Mouse (Mus musculus): ENCODE data around the gene Sgf29. TPM values are rescaled to one million over a fixed set of nuclear protein-coding genes. Genes with fewer than 3 reads are reported as not detected.

Gene Sgf29
- 10 to 100 TPM; 39.6 to 50.1 TPM for total RNA-seq (2021)
- long read RNA-seq, experiment 1, transcript Sgf29-201 (10 exons, 1,312 nt), result major isoform, 12 of 15 reads
- long read RNA-seq, experiment 1, partial matches to known transcripts, result 2 of 15 reads
- long read RNA-seq, experiment 1, other reads (novel, unspliced or antisense), result 1 of 15 reads
- long read RNA-seq, experiment 2, transcript Sgf29-201 (10 exons, 1,312 nt), result major isoform, 20 of 24 reads
- long read RNA-seq, experiment 2, partial matches to known transcripts, result 2 of 24 reads
- long read RNA-seq, experiment 2, other reads (novel, unspliced or antisense), result 2 of 24 reads

DNA sequence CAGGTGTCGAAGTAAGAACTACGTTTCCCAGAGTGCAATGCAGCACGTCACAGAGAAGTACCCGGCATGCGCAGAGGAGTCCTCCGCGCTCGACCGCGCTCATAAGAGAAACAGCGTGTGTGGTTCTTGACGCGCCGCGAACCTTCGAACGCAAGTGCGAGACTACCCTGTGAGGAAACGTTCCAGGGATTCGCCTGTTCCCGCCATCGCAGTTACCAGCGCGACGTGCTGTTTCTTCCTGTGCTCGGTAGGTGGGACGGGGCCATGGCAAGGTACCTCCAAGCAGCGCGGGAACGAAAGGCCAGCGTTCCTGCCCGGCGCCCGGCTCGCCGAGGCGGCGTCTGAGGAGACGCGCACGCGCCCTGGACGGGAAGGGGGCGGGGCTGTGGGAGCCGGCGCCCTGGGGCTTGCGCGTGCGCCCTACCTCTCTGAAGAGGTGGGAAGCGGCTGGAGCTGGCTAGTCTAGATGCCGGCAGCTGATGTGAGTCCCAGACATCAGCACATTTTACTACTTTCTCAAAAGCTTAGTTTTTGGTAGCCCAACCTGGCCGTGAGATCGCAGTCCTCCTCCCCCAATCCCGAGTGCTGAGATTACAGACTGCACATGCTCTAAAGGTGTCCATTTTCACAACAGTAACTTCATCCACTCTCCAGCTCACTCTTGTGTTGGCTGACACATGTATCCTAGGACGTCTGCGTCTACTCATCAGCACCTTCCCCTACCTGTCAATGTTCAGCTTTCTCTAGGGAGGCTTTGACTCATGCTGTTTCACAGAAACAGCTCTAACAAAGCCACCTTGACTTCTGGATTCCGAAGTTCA lies at the start of gene Sgf29:
Sgf29 (plus strand) TSS at position 79 of the 821 bp plus-strand sequence.
- DNase-seq (ENCODE audit: low spot score in 2 of 2), result peak; percentile 96

DNA sequence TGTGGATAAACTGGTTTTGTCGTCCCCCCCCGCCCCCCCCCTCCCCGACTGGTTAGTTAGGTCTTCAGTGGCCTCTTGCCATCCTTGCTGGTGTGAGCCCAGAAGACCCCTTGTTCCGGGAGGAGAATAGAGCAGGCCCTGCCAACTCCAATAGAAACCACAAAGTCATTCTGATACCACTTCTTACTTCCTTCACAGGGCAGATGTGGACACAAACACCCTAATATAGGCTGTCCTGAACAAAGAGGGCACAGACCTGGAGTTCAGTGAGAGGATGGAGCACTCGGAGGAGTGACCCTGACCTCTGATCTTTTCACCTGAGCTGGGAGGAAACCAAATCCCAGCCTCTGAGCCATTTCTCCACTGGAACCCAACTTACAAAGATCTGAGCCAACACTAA lies 47.2 kb upstream of the Sgf29 start:
- DNase-seq (ENCODE audit: low spot score in 2 of 2), result no peak

DNA sequence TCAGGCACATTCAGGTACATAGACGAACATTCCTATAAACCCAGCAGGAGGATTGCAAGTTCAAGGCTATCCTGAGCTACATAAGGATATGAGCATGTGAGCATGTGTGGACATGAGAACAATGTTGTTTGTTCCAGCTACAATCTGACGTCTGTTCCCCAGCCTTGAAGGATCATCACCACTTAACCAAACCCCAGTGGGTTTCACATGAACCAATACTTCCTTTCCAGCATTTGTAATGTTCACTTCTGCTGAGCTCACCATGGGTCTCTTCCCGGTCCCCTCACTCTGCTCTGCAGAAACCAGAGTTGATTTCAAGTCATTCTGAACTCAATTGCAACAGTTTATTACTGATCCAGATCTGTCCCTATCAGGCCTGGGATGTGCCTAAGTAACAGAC lies 46.5 kb upstream of the Sgf29 start:
- DNase-seq (ENCODE audit: low spot score in 2 of 2), result no peak

DNA sequence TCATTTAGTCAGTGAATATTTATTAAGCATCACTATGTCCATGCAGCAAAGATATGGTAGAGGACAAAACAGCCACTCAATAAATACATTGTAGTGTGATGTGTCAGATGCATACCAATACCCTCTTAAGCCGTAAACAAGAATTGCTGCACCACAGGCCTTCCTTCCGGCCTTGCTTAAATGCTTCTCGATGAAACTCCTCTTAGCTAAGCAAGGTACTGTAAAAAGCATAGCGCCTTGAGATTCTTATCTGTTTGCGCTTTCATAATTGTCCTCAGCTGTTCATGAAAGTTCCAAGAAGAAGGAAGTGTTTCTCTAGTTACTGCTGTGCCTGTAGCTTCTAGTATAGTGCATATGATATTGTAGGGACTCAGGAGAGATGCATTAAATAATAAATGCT lies 42.5 kb upstream of the Sgf29 start:
- no peak for DNase-seq (ENCODE audit: low spot score in 2 of 2)

DNA sequence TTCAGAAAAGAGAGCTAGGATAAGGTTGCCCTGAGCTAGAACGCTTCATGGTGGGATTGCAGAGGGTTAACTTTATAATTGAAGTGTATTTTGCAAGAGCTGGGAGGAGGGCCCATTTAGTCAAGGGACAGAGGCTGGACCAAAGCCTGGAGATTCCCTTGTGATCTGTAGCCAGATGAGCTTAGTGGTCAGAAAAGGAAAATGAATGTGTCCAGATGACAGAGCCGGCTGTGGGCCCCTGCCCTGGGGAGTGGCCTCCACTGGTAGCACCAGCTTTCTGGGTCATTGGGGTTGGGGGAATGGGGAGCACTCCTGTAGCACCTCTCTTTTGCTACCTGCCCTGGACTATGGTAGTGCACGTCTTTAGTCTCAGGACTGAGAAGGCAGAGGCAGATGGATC lies 42.0 kb upstream of the Sgf29 start:
- no peak for DNase-seq (ENCODE audit: low spot score in 2 of 2)

DNA sequence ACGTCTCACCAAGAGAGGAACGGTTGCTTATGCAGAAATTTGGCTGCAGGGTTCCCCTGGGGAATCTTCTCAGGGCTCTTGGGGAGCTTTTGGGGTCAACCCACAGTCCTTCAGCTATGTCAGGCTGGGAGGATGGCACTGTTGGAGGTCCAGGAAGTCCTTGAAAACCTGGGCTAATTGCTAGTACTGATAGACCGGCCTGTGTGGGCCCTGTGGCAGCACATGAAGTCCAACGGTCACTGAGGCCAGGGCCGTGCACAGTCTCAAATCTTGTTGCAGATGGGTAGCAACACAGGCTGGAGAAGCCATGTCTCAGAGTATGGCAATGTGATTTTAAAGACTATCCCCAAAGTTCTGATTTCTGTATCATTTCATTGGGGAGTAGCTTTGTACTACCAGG lies 41.3 kb upstream of the Sgf29 start:
- DNase-seq (ENCODE audit: low spot score in 2 of 2), result no peak

DNA sequence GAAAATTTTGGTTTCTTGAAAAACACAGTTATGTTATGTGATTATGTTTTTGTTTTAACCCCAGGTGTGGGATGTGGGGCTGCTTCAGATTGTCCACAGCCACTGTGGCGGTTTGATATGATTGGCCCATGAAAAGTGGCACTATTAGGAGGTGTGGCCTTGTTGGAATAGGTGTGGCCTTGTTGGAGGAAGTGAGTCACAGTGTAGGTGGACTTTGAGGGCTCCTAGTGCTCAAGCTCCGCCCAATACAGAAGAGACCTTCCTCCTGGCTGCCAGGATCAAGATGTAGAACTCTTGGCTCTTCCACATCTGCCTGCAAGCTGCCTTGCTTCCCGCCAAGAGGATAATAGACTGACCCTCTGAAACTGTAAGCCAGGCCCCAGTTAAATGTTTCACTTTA lies 36.4 kb upstream of the Sgf29 start:
- no peak for DNase-seq (ENCODE audit: low spot score in 2 of 2)

DNA sequence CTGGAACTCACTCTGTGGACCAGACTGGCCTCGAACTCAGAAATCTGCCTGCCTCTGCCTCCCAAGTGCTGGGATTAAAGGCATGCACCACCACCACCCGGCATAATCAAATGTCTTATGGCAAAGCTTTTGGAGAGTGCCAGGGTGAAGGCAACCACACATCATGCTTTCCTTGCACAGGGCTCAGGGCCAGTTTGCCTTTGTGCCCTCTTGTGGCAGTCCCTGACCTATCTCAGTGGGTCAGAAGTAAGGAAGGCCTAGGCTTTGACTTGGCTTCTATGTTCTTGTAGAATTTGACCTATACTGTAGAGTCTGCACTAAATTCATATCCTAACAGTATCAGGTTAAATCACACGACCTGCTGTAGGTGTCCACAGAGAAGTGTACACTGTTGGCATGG lies 32.4 kb upstream of the Sgf29 start:
- no peak for DNase-seq (ENCODE audit: low spot score in 2 of 2)

DNA sequence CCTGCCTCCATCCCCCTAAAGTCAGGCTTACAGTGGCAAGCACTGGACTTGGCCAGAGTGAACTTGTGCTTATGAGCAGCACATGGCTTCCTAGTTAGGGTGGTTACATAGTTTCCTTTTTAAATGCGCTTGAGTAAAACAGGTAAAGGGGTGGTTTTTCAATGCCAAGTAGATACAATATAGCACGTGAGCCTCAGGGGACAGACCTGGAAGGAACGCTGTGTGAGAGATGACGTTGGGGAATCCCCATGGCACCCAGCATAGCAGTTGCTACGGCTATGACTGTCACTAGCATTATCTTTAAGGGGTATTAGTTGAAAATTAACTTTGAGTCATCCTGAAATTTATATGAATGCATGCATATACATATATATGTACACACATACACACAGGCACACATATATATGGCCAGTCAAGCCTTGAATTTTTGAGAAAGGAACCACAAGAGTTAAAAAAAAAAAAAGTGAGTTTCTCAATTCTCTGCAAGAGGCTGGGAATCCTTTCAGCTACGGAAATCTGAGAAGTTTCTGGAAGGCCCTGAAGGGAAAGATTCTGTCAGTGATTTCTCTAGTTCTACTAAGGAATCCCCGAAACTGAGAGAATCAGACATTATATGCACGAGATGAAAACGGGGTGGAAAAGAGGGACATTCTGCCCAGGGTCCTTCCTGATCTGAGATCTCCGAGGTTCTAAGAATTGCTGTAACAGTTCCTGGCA lies 29.4 kb upstream of the Sgf29 start:
- no peak for DNase-seq (ENCODE audit: low spot score in 2 of 2)

DNA sequence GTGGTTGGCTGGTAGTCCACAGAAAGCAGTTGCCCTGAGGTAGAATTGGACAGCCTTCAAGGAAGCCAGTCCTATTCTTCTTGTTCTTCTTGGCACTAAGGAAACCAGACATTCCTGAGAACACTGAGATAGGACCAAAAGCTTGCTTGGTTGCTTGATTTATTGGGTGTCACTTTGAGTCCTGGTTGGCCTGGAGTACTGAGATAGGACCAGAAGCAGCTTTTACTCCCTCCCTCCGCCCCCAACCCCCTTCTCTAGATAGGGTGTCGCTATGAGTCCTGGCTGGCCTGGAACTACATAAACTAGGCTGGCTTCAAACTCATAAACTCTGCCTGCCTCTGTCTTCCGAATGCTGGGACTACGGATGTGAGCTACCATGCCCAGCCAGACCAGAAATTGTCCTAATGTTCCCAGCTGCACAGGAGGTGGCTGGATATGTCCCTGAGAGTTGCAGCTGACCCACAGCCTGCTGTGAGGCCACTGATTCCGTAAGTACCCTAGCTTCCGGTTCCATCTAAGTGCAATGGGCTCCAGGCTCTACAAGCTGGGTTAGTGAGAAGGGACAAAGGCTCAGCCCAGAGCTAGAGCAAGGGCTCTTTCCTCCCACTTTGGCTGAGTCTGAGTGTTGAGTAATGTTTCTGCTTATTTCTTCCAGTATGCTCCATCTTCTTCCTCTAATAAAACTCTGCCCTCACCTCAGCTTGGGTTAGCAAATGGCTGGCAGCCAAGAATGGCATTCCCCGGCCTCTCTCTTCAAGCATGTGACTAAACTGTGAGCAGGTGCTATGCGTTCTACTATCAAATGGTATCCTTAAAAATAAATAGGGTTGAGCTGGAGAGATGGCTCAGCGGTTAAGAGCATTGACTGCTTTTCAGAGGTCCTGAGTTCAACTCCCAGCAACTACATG lies 27.4 kb upstream of the Sgf29 start:
- no peak for DNase-seq (ENCODE audit: low spot score in 2 of 2)

DNA sequence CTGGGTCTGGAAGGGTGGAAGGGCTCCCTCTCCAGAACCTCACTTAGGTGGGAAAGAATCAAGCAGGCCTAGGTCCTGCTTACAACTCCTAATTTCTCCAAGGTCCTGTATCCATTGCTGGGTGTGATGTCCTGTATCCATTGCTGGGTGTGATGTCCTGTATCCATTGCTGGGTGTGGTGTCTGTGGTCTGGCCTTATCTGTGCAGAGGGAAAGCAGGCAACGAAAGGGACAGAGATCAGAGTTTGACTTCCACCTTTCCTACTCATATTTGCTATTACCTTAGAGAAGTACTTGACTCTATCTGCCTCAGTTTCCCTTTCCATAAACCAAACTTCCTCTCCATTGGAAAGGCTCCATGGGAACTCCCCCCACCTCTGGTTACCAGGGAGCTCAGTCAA lies 25.7 kb upstream of the Sgf29 start:
- DNase-seq (ENCODE audit: low spot score in 2 of 2), result no peak

DNA sequence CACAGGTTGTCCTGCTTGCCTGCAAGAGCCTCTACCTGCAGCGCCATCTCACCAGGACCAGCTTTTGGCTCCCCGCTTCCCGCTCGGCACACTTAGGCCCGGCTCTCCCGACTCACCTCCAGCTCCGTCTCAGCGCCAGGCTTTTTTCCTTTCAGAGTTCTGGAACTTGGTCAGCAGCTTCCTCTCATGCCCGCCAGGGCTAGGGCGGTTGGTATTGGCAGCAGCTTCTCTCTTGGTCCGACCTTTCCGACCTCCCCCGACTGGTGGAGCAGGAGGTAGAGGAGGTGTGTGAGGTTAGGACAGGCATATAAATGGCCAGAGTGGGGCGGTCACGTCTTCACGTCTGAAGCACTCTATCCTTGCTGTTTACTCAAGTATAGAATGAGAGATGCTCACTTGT lies 24.3 kb upstream of the Sgf29 start:
- DNase-seq (ENCODE audit: low spot score in 2 of 2), result no peak

DNA sequence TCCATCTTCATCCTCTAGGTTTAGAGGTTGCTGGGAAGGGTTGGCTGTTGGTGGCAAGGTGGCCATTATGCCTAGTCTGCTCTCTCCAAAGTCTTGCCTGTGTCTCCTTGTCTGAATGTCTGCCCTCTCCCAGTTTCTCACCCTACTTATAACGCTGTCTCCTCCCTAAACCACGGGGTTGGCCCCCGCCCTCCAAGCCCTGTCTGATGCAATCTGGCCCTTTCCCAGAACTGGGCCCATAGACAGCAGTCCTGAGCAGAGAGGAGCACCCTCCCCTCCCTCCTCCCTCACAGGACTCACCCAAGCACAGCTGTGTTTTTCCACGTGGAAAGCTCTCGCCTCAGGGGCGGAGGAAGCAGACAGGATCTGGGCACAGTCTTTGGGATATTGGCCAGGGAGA lies 23.7 kb upstream of the Sgf29 start:
- peak; percentile 35 to 60 for DNase-seq (ENCODE audit: low spot score in 2 of 2)

DNA sequence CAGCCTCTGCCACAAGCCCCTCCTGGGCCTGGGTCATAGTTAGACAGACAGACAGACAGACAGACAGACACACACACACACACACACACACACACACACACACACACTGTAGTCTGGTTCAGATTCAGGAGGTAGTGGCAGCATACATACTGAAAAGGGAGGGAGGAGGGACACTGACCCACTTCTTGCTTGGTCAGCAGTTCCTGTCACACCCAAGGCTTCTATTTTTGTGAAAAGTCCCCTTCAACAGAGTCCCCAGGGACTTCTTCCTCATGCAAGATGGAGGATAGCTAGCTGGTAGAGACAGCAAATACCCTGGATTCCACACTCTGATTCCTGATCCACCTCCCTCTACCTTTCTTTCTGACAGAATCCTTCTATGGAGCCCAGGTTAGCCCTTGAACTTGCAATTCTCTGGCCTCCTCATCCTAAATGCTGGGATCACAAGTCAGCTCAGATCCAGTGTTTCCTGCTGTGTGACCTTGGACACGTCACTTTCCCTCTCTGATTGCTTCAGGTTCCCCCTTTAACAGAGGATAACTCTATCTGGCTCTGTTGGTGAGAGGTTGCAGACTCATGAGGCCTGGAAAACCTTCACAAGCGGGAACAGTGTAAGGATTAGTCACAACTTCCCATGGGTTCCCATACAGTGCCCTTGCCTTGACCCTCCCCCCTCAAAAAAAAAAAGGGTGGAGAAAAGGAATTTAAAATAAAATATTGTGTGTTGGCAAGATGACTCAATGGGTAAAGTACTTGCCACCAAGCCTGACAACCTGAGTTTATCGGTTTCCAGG lies 23.1 kb upstream of the Sgf29 start:
- no peak for DNase-seq (ENCODE audit: low spot score in 2 of 2)

DNA sequence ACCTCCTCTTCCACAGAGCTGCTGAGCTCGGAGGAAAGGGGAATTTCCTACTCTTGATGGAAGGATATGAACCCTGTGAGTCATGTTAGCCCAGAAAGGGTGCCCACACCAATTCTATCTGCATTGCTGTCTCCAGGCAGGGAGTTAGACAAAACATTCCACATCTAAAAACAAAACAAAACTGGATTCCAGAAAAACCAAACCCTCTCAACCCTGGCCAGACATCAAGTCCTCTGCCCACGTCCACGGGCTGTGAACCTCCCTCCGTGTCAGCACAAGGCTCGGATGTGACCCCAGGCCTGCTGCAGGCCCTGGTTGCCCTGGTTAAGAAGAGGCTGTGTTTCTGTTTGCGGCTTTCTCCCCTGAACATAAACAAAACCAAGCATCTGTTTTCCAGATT lies 21.0 kb upstream of the Sgf29 start:
- DNase-seq (ENCODE audit: low spot score in 2 of 2), result no peak

DNA sequence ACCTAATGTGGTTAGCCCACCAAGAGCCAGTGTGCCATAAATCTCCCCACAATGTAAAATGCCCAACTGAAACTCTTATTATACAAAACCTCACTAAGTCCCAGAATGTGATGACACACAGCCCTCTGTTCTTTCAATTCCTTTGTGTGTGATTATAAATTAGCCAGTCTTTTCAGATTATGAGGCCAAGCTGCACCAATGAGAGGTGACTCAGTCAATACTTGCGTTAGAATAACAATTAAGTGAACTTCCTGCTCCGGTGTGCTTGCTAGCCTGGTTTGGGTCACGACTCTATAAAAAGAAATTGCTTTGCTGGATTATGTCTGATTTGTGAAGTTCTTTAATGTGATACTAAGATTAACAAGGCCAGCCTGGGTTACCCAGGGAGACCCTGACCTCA lies 19.2 kb upstream of the Sgf29 start:
- no peak for DNase-seq (ENCODE audit: low spot score in 2 of 2)

DNA sequence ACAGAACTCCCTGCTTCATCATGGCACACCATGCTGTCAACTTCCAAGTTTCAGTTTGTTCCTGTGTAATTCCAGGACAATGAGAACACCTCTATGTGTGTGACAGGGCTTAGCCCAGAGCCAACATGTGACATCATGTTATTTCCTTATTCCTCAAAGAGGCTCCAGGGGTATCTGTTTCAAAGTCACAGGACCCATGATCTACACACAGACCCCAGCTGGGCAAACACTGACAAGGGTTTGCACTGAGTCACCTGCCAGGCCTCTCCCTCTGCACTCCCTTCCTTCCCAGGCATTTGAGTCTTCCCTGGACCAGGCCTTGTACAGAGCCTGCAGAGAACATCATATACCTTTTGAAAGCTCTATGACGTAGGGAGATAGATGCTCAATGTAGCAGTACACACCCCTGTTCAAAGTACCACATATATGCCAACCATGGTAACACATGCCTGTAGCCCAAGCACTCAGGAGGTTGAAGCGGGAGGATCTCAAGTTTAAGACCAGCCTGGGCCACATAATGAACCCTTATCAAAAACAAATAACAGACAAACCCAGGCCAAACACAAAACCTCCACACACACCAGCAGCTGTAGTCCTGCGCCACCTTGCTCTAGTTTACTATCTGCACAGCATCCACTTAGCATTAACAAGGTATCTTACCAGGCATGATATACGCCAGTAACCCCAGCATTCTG lies 18.1 kb upstream of the Sgf29 start, which contains the start of gene Nupr1:
Nupr1 (minus strand) TSS at position 38 of the 695 bp plus-strand sequence.
- DNase-seq (ENCODE audit: low spot score in 2 of 2), result no peak

DNA sequence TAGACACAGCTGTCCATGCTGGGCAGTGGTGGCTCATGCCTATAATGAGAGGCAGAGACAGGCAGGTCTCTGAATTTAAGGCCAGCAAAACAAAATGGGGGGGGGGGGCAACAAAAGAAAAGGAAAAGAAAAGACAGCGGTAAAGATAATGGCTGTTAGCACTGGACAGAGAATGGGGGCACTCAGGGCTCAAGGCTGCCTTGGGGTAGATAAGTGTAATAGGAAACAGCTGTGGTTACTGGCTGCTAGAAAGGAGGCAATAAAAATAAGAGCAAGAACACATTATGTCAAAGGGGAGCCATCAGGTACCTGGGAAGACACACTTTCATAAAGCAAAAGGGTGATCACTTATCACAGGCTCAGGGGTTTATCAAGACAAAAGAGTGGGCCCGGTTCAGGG lies 16.6 kb upstream of the Sgf29 start:
- DNase-seq (ENCODE audit: low spot score in 2 of 2), result no peak

DNA sequence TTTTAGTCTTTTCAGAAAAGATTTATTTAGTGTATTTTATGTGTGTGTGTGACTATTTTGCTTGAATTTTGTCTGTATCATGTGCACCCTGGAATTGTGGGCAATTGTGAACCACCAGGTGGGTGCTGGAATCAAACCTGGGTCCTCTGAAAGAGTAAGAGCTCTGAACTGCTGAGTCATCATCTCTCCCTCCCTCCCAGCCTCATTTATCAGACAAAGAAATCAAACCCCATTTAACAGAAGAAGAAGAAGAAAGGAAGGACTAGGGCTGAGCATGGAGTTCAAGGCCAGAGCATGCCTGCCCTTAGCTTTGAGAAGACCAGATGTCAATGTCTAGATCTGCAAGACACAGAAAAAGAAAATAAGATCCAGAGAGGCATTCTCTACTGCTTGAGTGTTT lies 13.7 kb upstream of the Sgf29 start:
- DNase-seq (ENCODE audit: low spot score in 2 of 2), result no peak

Measured in adrenal gland, adult 18-20 months (tissue).